Mouse (Mus musculus) C2C12 (cell line): ENCODE data around the gene Rars.

Experiments
- CEBPB ChIP-seq: IDR thresholded peaks from one replicate; pipeline ENCODE4 v1.6.1; 2011; ENCODE audit warnings: low read depth, mild to moderate bottlenecking, control low read depth, moderate library complexity
- CTCF ChIP-seq: IDR thresholded peaks from one replicate; pipeline ENCODE4 v1.5.1; 2011; ENCODE audit not compliant: control insufficient read depth, insufficient read depth, insufficient read length
- MYOG ChIP-seq: IDR thresholded peaks from one replicate; pipeline ENCODE4 v1.6.1; 2011; ENCODE audit not compliant: control insufficient read depth, insufficient read length; ENCODE audit errors: extremely low read depth

DNA sequence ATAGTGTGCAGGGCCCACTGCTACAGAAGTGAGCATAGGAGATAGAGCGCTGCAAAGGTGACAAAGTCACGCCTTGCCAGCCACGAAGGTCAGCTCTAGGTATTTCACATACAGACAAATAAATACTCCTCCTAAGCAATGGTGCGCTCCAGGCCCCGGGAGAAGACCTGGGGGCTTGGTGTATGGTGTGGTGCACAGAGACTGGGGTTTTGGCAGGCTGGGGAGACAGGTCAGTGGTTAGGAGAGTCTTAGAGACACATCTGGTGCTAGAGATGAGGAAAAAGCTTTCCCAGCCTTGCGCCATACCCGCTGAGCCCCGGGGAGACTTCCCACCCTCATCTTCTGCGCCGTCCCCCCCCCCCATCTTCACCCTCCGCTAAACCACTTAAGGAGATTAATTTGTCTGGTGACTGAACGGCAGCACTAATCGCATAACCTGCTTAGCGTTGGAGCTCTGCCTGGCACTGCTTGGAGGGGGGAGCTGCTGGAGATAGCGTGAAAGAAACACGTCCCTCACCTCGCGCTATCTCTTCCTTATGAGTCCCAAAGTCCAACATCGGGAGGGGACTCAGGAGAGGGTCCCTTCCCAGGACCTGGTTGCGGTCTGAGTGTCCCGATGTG, 39.4 kb upstream of the Rars start:
- TF ChIP-seq CTCF: no peak
- no peak for TF ChIP-seq MYOG
- no peak for TF ChIP-seq CEBPB
